Mouse (Mus musculus) lung, postnatal 0 days (tissue): ENCODE data around the gene Tenm3.

Source experiments
- CTCF ChIP-seq: IDR thresholded peaks from 2 replicates; pipeline ENCODE4 v1.5.1; 2016; ENCODE audit warnings: antibody characterized with exemption, mild to moderate bottlenecking
- EP300 ChIP-seq: IDR thresholded peaks from 2 replicates; pipeline ENCODE4 v1.6.1; 2016; ENCODE audit warnings: antibody characterized with exemption, mild to moderate bottlenecking, control low read depth

DNA sequence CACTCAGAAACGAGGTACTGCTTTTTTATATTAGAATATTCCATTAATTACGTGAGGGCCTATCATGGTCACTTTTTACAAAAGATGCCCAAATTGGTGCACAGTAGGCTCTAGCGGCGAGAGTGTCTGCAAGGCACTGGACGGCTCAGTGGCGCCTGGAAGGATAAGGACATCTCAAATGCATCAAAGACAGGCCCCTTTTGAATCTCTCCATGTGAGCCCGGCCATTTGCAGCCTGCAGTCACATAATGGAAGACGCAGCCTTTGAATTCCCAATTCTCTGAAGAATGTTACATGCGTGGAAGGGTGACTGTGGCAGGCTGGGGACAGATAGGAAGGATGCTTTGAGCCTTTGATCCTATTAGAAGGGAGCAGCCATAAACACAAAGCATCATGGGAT is 631.8 kb downstream of the Tenm3 start:
- TF ChIP-seq CTCF (no peak), EP300 (no peak)
